Mouse (Mus musculus): ENCODE measurements around the gene Arl13a.
A peak's percentile ranks its signal among the peaks of the same experiment; 100 is the strongest.
"Not testable (repeated sequence)": the region's sequence is repeated elsewhere in the genome, so short reads cannot be mapped to it uniquely, and the experiment has no call there.

Gene Arl13a

DNA sequence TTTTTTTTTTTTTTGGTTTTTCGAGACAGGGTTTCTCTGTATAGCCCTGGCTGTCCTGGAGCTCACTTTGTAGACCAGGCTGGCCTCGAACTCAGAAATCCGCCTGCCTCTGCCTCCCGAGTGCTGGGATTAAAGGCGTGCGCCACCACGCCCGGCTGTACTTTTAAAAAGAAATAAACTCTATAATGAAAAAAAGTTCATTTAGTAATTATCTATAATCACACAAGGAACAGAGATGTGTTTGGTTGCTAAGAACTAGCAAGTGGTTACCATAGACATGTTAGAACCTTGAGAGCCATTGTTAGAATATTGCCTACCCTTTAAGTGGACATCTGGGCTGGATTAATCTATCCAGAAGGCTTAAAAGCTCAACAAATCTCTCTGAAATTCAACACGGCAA lies at the start of gene Arl13a:
TSS of gene Arl13a (plus strand) at position 301 of the 400 bp plus-strand sequence.
- not testable (repeated sequence) for ATAC-seq (ENCODE audit: low TSS enrichment)

GRCm38 (mm10) chrX:134140024-134140423 lies 47.3 kb upstream of the Arl13a start:
- peak; percentile 52; the same call in 1 of the 2 replicates for ATAC-seq (ENCODE audit: low TSS enrichment)

DNA sequence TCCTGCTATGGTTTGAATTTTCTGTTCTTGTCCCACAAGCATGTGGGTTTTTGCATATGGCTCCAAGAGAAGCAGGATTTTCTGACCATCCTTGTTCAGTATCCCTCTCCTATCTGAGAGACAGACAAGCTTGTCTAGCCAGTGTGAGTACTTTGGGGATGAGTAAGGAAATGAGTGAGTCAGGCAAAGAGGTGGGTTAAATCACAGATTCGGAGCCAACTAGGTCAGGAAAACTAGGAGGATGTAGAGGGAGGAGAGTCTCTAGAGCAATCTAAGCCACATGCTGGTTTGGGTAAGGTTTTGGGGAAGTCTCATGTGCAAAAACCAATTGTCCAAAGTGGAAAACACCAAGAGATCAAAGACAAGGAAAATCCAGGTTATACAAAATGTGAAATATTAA lies 45.8 kb upstream of the Arl13a start:
- ATAC-seq (ENCODE audit: low TSS enrichment): peak; percentile 78; the same call in 1 of the 2 replicates

DNA sequence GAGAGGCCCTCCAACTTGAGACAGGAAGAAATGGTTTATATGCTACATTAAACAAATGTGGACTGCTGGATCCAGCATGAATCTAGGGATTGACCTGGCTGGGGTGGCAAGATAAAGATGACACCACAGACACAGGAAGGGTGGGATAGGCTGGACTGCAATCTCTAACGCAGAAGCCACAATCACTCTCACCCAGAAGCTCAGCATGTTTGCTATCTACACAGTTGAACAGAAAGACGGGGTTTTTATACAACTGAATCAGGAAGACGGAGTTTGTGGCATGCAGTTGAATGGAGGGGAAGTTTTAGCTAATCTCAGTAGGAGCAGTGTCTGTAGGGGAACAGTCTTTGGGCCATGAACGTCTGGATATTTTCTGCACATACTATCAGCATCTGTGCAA lies 45.3 kb upstream of the Arl13a start:
- no peak for ATAC-seq (ENCODE audit: low TSS enrichment)

GRCm38 (mm10) chrX:134158151-134158550 lies 29.1 kb upstream of the Arl13a start:
- no peak for ATAC-seq (ENCODE audit: low TSS enrichment)

DNA sequence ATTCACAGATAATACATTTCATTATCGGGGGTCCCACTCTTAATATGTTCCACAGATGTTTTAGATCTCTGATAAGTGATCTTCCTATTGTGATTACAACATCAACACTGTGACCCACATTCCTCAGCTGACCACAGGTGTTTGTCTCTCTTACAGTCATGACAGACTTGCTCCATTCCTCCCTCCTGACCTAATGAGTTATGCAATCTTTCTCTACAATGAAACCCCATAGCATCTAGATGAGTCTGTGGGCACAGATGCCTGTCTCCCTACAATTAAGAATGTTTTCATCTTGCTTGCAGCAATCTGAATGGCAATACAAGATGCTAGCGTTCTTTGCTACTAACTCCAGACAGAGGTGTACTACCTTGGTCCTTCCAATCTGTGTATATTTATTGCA lies 26.9 kb upstream of the Arl13a start:
- no peak for ATAC-seq (ENCODE audit: low TSS enrichment)

GRCm38 (mm10) chrX:134162043-134162720 lies 25.1 kb upstream of the Arl13a start, which contains the start of gene Xkrx:
Gene Xkrx (minus strand): TSS chrX:134162076.
- ATAC-seq (ENCODE audit: low TSS enrichment): peak; percentile 59

DNA sequence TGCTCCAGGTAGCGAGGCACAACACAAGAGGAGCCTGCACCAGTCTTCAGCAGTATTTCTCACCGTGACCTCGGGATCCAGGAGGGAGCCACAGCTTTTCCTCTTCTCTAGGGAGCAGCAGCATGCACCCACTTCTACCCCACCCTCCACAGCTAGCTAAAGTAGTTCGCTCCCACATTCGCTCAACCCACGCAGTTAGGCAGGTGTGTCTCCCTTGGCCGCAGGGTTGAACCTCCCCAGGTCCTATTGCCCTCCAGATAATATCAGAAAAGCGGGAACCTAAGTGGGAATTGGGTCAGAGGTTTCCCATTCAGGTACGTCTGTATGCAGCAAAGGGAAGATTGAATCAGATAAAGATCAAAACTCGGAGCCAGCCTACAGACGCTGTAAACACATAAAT lies 24.5 kb upstream of the Arl13a start:
- peak; percentile 57 for ATAC-seq (ENCODE audit: low TSS enrichment)

GRCm38 (mm10) chrX:134163484-134163883 lies 23.8 kb upstream of the Arl13a start:
- ATAC-seq (ENCODE audit: low TSS enrichment): no peak

DNA sequence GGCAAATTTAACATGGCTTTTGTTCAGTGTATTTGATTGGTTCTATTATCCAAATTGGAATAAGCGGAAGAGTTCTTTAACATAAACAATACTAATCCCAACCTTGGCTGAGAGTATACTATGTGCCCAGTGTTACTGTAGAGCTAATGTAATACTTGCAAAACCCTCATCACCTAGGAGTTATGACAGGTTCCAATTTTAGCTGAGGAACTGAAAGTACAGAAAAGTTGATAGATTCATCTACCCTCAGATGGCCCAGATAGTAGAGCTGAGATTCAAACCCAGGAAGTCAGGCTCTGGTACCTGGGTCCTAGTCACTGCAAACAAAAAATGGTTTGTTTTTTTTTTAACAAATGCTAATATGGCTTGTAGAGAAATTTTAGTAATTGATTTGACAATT lies 16.7 kb upstream of the Arl13a start:
- no peak for ATAC-seq (ENCODE audit: low TSS enrichment)

DNA sequence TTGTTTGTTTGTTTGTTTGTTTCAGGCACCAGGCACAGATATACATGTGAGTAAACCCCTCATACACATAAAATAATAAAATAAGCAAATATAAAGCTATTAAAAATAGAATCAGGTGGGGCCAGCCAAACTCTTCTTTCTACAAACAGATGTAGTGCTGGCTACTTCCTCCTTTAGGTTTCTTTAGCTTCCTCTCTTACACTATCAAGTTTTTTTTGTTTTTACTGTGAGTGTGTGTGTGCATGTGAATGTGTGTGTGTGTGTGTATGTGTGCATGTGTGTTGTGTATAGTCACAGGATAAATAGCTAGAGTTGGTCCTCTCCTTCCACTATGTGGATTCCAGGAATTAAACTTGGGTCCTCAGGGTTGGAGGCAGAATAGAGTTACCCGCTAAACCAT lies 12.6 kb upstream of the Arl13a start:
- ATAC-seq (ENCODE audit: low TSS enrichment): no peak

- ATAC-seq (ENCODE audit: low TSS enrichment): no peak
Observed at GRCm38 (mm10) chrX:134208491-134208890, 21.2 kb downstream of the Arl13a start.

DNA sequence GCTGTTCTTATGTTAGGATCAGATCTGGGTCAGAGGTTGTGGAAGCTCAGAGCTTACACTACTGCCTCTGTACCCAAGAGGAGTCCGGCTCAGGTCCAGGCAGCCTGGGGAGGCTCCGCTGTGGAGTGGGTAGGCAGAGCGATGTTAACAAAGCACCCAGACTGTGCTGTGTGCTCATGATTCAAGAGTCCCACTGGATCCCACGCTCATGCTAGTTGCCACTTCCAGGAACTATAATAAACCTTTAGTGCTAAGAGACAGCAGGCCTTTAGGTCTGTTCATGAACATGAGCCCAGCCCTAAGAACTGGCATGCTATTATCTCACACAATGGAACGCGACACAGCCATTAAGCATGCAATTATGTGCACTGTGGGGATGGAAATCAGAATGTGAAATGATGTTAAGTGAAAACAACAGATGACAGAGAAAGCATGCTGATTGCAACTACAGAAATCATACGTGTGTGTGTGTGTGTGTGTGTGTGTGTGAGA lies 23.9 kb downstream of the Arl13a start:
- peak; percentile 100 for ATAC-seq (ENCODE audit: low TSS enrichment)

- ATAC-seq (ENCODE audit: low TSS enrichment): no peak
Observed at GRCm38 (mm10) chrX:134218161-134218560, 30.9 kb downstream of the Arl13a start.

GRCm38 (mm10) chrX:134220618-134221017 lies 33.3 kb downstream of the Arl13a start:
- no peak for ATAC-seq (ENCODE audit: low TSS enrichment)

DNA sequence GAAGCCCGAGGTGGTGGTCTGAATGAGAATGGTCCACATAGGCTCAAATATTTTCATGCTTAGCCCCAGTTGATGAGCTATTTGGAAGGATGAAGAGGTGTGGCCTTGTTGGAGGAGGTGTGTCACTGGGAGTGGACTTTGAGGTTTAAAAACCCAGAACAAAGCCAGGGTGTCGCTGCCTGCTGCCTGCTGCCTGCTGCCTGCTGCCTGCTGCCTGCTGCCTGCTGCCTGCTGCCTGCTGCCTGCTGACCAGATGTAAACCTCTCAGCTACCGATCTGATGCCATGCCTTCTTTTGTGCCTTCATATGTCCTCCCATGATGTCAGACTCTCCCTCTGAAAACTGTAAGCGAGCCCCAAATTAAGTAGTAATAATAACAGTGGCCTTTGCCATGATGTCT lies 34.6 kb downstream of the Arl13a start, which contains the start of gene Nox1:
TSS of gene Nox1 (minus strand) at position 101 of the 400 bp plus-strand sequence.
- no peak for ATAC-seq (ENCODE audit: low TSS enrichment)

DNA sequence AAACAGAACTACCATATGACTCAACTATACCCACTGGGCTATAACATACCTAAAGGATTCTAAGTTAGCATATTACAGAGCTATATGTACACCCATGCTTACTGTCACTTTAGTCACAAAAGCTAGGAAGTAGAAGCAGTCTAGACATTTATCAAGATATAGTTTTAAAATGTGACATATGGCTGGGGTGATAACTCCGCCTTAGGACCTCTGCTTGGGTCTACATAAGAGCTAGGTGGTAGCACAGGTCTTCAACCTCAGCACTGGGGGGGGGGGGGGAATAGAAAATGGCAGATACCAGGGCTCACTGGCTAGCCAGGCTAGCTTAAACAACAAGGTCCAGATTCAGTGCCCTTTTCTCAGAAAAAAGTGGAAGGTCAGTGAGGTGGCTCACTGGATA lies 45.7 kb downstream of the Arl13a start:
- ATAC-seq (ENCODE audit: low TSS enrichment): no peak

- no peak for ATAC-seq (ENCODE audit: low TSS enrichment)
Observed at GRCm38 (mm10) chrX:134238266-134238665, 51.0 kb downstream of the Arl13a start.

- ATAC-seq (ENCODE audit: low TSS enrichment): no peak
Observed at GRCm38 (mm10) chrX:134245946-134246345, 58.6 kb downstream of the Arl13a start.

DNA sequence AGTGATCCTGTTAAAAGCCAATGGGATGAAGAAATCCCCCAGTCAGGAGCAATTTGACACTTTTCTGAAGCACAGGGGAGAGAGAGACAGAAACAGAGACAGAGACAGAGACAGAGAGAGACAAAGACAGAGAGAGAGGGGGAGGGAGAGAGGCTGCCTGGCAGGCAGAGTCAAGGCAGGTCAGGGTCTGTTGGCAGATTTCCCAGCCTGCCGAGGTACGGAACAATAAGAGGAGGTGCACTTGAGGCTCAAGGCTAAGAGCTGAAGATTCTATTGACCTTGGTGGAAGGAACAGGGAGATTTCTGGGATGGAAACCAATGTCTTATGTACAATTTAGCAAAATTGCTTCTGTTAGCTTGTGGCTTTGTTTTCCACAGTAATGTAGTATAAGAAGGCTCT lies 60.9 kb downstream of the Arl13a start:
- no peak for ATAC-seq (ENCODE audit: low TSS enrichment)
